Mouse (Mus musculus) megakaryocyte progenitor cell, adult 5-6 weeks (primary cell): ENCODE measurements around the gene Vmn1r114. TPM values are rescaled to one million over a fixed set of nuclear protein-coding genes. Genes with fewer than 3 reads are reported as not detected.
"Not testable (repeated sequence)": the region's sequence is repeated elsewhere in the genome, so short reads cannot be mapped to it uniquely, and the experiment has no call there.

ENCODE experiments used
- ATAC-seq: replicated peaks from 2 replicates; pipeline ENCODE4 v1.8.0; 2016; ENCODE audit warnings: mild to moderate bottlenecking, moderate TSS enrichment, inconsistent platforms; ENCODE audit not compliant: poor library complexity
- total RNA-seq, 2 experiments: library from RNA; stranded (forward) in 1 of 2; stranded (reverse) in 1 of 2; fragments of 157-497, 149-512 nt in 1 of 2; fragments of 200-1000 nt in 1 of 2; gene quantifications; 2 replicates each; pipeline versions ENCODE4 v1.2.3 to v1.2.4; 2015 to 2017

The Vmn1r114 gene
- not detected in 2 replicates for total RNA-seq (2015)
- total RNA-seq (2017) = not detected in 2 replicates

DNA sequence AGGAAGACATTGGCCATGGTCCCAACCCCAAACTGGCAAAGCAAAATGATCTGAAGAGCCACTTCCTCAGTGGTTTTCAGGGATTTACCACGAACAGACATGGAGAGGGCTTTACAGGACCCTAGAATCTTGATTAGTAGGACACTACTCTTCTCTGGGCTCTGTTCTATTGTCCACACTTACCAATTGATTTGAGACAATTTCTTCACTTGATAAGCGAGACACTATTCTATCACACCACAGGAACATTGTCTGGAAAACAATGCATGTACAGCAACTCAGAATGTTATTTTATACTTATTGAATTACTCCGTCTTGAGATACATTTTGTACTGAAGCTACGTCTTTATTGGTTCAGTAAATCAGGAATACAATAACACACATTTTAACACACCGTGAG is at the start of gene Vmn1r114:
TSS of gene Vmn1r114 (minus strand) at position 101 of the 400 bp plus-strand sequence.
- not testable (repeated sequence) for ATAC-seq

- ATAC-seq = not testable (repeated sequence)
Observed at GRCm38 (mm10) chr7:20844885-20845284, 32.9 kb upstream of the Vmn1r114 start, which contains the start of gene Vmn1r115. Vmn1r115 (minus strand) TSS chr7:20844985.

GRCm38 (mm10) chr7:20786985-20787384 is 25.0 kb downstream of the Vmn1r114 start, which contains the start of gene Vmn1r113:
Vmn1r113 (plus strand) TSS chr7:20787285.
- ATAC-seq = not testable (repeated sequence)

DNA sequence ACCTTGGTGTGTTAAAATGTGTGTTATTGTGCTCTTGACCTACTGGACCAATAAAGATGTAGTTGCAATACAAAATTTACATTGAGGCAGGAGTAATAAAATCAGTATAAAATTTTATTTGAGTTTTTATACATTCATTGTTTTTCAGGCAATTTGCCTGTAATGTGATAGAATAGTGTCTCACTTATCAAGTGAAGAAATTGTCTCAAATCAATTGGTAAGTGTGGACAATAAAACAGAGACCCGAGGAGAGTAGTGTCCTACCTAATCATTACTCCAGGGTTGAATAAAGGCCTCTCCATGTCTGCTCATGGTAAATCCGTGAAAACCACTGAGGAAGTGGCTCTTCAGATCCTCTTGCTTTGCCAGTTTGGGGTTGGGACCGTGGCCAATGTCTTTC is 41.1 kb downstream of the Vmn1r114 start, which contains the start of gene Vmn1r112:
TSS of gene Vmn1r112 (plus strand) at position 301 of the 400 bp plus-strand sequence.
- not testable (repeated sequence) for ATAC-seq

Other genes starting within 250 kb of the Vmn1r114 start
- gene Gm4141, start 235.9 kb downstream of the Vmn1r114 start, total RNA-seq (2015) = not detected in 2 replicates
- not detected in 2 replicates for gene Gm4141, start 235.9 kb downstream of the Vmn1r114 start, total RNA-seq (2017)
- not detected in 2 replicates for gene Gm4513, start 213.2 kb downstream of the Vmn1r114 start, total RNA-seq (2015)
- gene Gm4513, start 213.2 kb downstream of the Vmn1r114 start, total RNA-seq (2017) = not detected in 2 replicates
- gene Vmn1r107, start 143.3 kb downstream of the Vmn1r114 start, total RNA-seq (2015) = not detected in 2 replicates
- not detected in 2 replicates for gene Vmn1r107, start 143.3 kb downstream of the Vmn1r114 start, total RNA-seq (2017)
- not detected in 2 replicates for gene Vmn1r111, start 109.0 kb downstream of the Vmn1r114 start, total RNA-seq (2015)
- not detected in 2 replicates for gene Vmn1r111, start 109.0 kb downstream of the Vmn1r114 start, total RNA-seq (2017)
- gene Gm10668, start 81.6 kb downstream of the Vmn1r114 start, total RNA-seq (2015) = not detected in 2 replicates
- gene Gm10668, start 81.6 kb downstream of the Vmn1r114 start, total RNA-seq (2017) = not detected in 2 replicates
- not detected in 2 replicates for gene Vmn1r112, start 41.0 kb downstream of the Vmn1r114 start, total RNA-seq (2015)
- gene Vmn1r112, start 41.0 kb downstream of the Vmn1r114 start, total RNA-seq (2017) = not detected in 2 replicates
- gene Vmn1r113, start 24.9 kb downstream of the Vmn1r114 start, total RNA-seq (2015) = not detected in 2 replicates
- not detected in 2 replicates for gene Vmn1r113, start 24.9 kb downstream of the Vmn1r114 start, total RNA-seq (2017)
- not detected in 2 replicates for gene Vmn1r115, start 32.8 kb upstream of the Vmn1r114 start, total RNA-seq (2015)
- gene Vmn1r115, start 32.8 kb upstream of the Vmn1r114 start, total RNA-seq (2017) = not detected in 2 replicates
- not detected in 2 replicates for gene Vmn1r116, start 60.1 kb upstream of the Vmn1r114 start, total RNA-seq (2015)
- not detected in 2 replicates for gene Vmn1r116, start 60.1 kb upstream of the Vmn1r114 start, total RNA-seq (2017)
- not detected in 2 replicates for gene Vmn1r117, start 71.9 kb upstream of the Vmn1r114 start, total RNA-seq (2015)
- not detected in 2 replicates for gene Vmn1r117, start 71.9 kb upstream of the Vmn1r114 start, total RNA-seq (2017)
- gene Vmn1r118, start 100.2 kb upstream of the Vmn1r114 start, total RNA-seq (2015) = not detected in 2 replicates
- gene Vmn1r118, start 100.2 kb upstream of the Vmn1r114 start, total RNA-seq (2017) = not detected in 2 replicates
- gene Vmn1r119, start 200.3 kb upstream of the Vmn1r114 start, total RNA-seq (2015) = not detected in 2 replicates
- not detected in 2 replicates for gene Vmn1r119, start 200.3 kb upstream of the Vmn1r114 start, total RNA-seq (2017)
- not detected in 2 replicates for gene Vmn1r120, start 241.6 kb upstream of the Vmn1r114 start, total RNA-seq (2015)
- not detected in 2 replicates for gene Vmn1r120, start 241.6 kb upstream of the Vmn1r114 start, total RNA-seq (2017)